In genomic region chr1:144431535-144432276, GRCm38 (mm10) we compare ENCODE assay signal across 9 mouse cellular contexts.
DNase-seq lines count a peak whose midpoint lies in the region; ATAC-seq lines count a peak whose summit lies in the region.
"Had no signal": no experiment of that assay in that cellular context is flagged by ENCODE, and none has a peak within 500 bp of the region (broad histone marks: within the 10 kb centered on the region; RNA-seq: fewer than 3 reads in every experiment).

No protein-coding gene starts in this region.

- peak; percentile 20 for DNase-seq in hindbrain, embryonic 11.5 days (ENCODE audit: low spot score)
- no peak for DNase-seq in hindbrain, embryonic 10.5 days (ENCODE audit: low spot score)
- DNase-seq in 3T3-L1 (ENCODE audit: low read depth, low spot score) (peak; percentile 80), MN1 (ENCODE audit: low spot score) (peak; percentile 11)
- DNase-seq in hindbrain, embryonic 14.5 days (ENCODE audit: low spot score), result peak; percentile 81
- DNase-seq in spleen, postnatal 4 days (ENCODE audit: low spot score in 2 of 2), result no peak
- DNase-seq in right cerebral cortex, postnatal 36 days (ENCODE audit: low spot score in 2 of 2), result no peak
- DNase-seq: kidney, postnatal 10 days had no signal

- WGBS in hindbrain, embryonic 11.5 days, result 87% methylated on average over 5 of the region's 5 CpGs
- WGBS in hindbrain, embryonic 10.5 days, result 86% methylated on average over 5 of the region's 5 CpGs
- WGBS in hindbrain, embryonic 14.5 days, result 85% methylated on average over 5 of the region's 5 CpGs
- 80% methylated on average over 5 of the region's 5 CpGs for WGBS in heart, embryonic 12.5 days

- H3K27ac ChIP-seq in hindbrain, embryonic 11.5 days (ENCODE audit: low read depth, low read length), result no peak overlapping the region
- H3K27ac ChIP-seq in hindbrain, embryonic 10.5 days, result no peak overlapping the region
- H3K27ac ChIP-seq in hindbrain, embryonic 14.5 days, result no peak overlapping the region
- H3K27ac ChIP-seq in heart, embryonic 12.5 days (ENCODE audit: poor library complexity, severe bottlenecking), result no peak overlapping the region

- H3K9ac ChIP-seq in hindbrain, embryonic 11.5 days (ENCODE audit: low read depth, low read length), result no peak overlapping the region
- no peak overlapping the region for H3K9ac ChIP-seq in hindbrain, embryonic 14.5 days
- no peak overlapping the region for H3K9ac ChIP-seq in heart, embryonic 12.5 days

- H3K4me1 ChIP-seq in hindbrain, embryonic 11.5 days (replicated peaks; ENCODE audit: control insufficient read depth, insufficient read depth, low read length), result no peaks in the 10 kb centered on the region
- no peaks in the 10 kb centered on the region for H3K4me1 ChIP-seq in hindbrain, embryonic 10.5 days (replicated peaks)
- no peaks in the 10 kb centered on the region for H3K4me1 ChIP-seq in hindbrain, embryonic 14.5 days (replicated peaks; ENCODE audit: control insufficient read depth, insufficient read depth, low read length)
- no peaks in the 10 kb centered on the region for H3K4me1 ChIP-seq in heart, embryonic 12.5 days (replicated peaks)

- no peaks in the 10 kb centered on the region for H3K36me3 ChIP-seq in hindbrain, embryonic 11.5 days (ENCODE audit: control insufficient read depth, insufficient read depth, low read length)
- H3K36me3 ChIP-seq in hindbrain, embryonic 10.5 days, result no peaks in the 10 kb centered on the region
- no peaks in the 10 kb centered on the region for H3K36me3 ChIP-seq in hindbrain, embryonic 14.5 days (replicated peaks; ENCODE audit: control insufficient read depth, insufficient read depth)
- H3K36me3 ChIP-seq in heart, embryonic 12.5 days, result no peaks in the 10 kb centered on the region

- H3K4me2 ChIP-seq in hindbrain, embryonic 11.5 days (replicated peaks; ENCODE audit: low read depth, low read length), result no peak overlapping the region
- no peak overlapping the region for H3K4me2 ChIP-seq in hindbrain, embryonic 14.5 days (replicated peaks)
- H3K4me2 ChIP-seq in heart, embryonic 12.5 days, result no peak overlapping the region

- H3K27me3 ChIP-seq in hindbrain, embryonic 11.5 days (ENCODE audit: control insufficient read depth, insufficient read depth, low read length), result no peaks in the 10 kb centered on the region
- H3K27me3 ChIP-seq in hindbrain, embryonic 10.5 days (ENCODE audit: insufficient read depth, poor library complexity, severe bottlenecking), result no peaks in the 10 kb centered on the region
- no peaks in the 10 kb centered on the region for H3K27me3 ChIP-seq in hindbrain, embryonic 14.5 days (ENCODE audit: control insufficient read depth, insufficient read depth, low read length)
- no peaks in the 10 kb centered on the region for H3K27me3 ChIP-seq in heart, embryonic 12.5 days (replicated peaks)

- H3K4me3 ChIP-seq in hindbrain, embryonic 11.5 days (ENCODE audit: low read depth, low read length), result no peak overlapping the region
- no peak overlapping the region for H3K4me3 ChIP-seq in hindbrain, embryonic 10.5 days
- no peak overlapping the region for H3K4me3 ChIP-seq in hindbrain, embryonic 14.5 days (replicated peaks; ENCODE audit: low read length)
- H3K4me3 ChIP-seq in heart, embryonic 12.5 days, result no peak overlapping the region

- H3K9me3 ChIP-seq in hindbrain, embryonic 11.5 days (ENCODE audit: control insufficient read depth, low read length), result no peaks in the 10 kb centered on the region
- no peaks in the 10 kb centered on the region for H3K9me3 ChIP-seq in hindbrain, embryonic 10.5 days
- H3K9me3 ChIP-seq in hindbrain, embryonic 14.5 days (ENCODE audit: control insufficient read depth, low read length), result no peaks in the 10 kb centered on the region
- H3K9me3 ChIP-seq in heart, embryonic 12.5 days (replicated peaks), result no peaks in the 10 kb centered on the region

- ATAC-seq in hindbrain, embryonic 11.5 days (ENCODE audit: low FRiP score), result no peak
- peak; percentile 40; the same call in 1 of the 2 replicates for ATAC-seq in hindbrain, embryonic 14.5 days (ENCODE audit: low FRiP score)
- no peak for ATAC-seq in heart, embryonic 12.5 days (ENCODE audit: insufficient number of reproducible peaks, low FRiP score)

Comparison
In these comparisons a context has a peak if more than half of its experiments do, and no peak if none do; other contexts are left out.
1. DNase-seq: peak in hindbrain, embryonic 11.5 days (single experiment), 3T3-L1 (single experiment), MN1 (single experiment) and hindbrain, embryonic 14.5 days (single experiment); none in hindbrain, embryonic 10.5 days (single experiment), spleen, postnatal 4 days (0 of 2) and right cerebral cortex, postnatal 36 days (0 of 2).